Mouse (Mus musculus) bone marrow, adult 2 months (tissue): ENCODE measurements around the gene Caap1.

Experiments
- CTCF ChIP-seq: fragments of 200-500 bp; IDR thresholded peaks from 2 replicates; pipeline ENCODE4 v1.5.1; 2011; ENCODE audit warnings: low read length, control low read depth; ENCODE audit not compliant: control insufficient read depth, insufficient read depth
- POLR2A ChIP-seq: fragments of 200-500 bp; IDR thresholded peaks from 2 replicates; pipeline ENCODE4 v1.6.1; 2011; ENCODE audit warnings: low read depth, mild to moderate bottlenecking, control low read depth, low read length, borderline replicate concordance; ENCODE audit not compliant: control insufficient read depth

DNA sequence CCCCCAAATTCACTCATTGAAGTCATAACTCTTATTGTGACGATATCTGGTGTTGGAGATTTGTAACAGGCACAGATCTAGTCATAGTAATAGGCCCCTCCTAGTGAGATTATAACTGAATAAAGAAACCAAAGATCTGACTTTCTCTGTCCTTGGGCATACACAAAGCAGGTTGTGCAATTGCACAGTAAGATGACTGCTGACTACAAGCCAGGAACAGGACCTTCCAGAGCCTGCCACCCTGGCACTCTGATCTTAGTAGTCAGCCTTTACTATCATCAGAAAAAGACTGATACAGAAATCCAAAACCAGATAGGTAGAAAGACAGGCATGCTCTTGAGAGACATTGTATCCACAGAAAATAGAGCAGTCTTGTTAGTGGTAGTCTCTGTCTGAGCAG lies 83.3 kb downstream of the Caap1 start:
- TF ChIP-seq CTCF (no peak), POLR2A (no peak)
